In the genomic region with DNA sequence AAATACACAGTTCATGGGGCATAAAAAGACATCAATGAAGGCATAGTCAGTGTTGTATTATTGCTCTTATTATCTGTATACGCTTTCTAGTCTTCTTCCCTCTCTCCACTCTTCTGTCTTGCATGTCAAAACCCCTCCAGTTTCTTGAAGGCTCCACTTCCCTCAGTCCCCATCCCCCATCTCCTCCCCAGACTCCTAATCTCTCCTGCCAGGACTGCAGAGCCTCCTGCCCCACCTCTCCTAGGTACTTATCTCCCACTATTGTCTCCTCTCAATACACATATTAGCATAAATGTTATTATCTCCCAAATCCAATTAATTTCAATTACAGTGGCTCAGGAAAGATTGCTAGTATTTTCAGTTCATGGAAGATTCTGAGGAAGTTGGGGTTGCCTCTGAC, we compare ENCODE assay signal across 18 mouse cellular contexts.
A peak's percentile ranks its signal among the peaks of the same experiment; 100 is the strongest.
DNase-seq lines count a peak whose midpoint lies in the region; ATAC-seq and TF ChIP-seq lines count a peak whose summit lies in the region.
"Had no signal": no experiment of that assay in that cellular context is flagged by ENCODE, and none has a peak within 500 bp of the region (broad histone marks: within the 10 kb centered on the region; RNA-seq: fewer than 3 reads in every experiment).

No protein-coding gene starts in this region.

- H3K4me3 ChIP-seq in forebrain, postnatal 0 days (ENCODE audit: low read depth, low read length) = no peak overlapping the region
- no peak overlapping the region for H3K4me3 ChIP-seq in forebrain, embryonic 12.5 days (replicated peaks)
- H3K4me3 ChIP-seq in liver, embryonic 11.5 days (ENCODE audit: low read depth, low read length) = no peak overlapping the region
- H3K4me3 ChIP-seq: hindbrain, embryonic 12.5 days; hindbrain, embryonic 15.5 days had no signal

- peak; percentile 24 to 35 for DNase-seq in cerebellum, postnatal 10 days
- no peak for DNase-seq in forebrain, postnatal 0 days
- DNase-seq in liver, embryonic 11.5 days (ENCODE audit: low spot score) = no peak
- DNase-seq in liver = no peak
- DNase-seq in brain, embryonic 14.5 days (ENCODE audit: low read depth) = peak; percentile 22
- no peak for DNase-seq in c-Kit-positive CD71-positive TER-119-positive erythroid progenitor cells, embryonic 14.5 days (ENCODE audit: low spot score)
- DNase-seq: adrenal gland, adult 8-10 months; adrenal gland, postnatal 25 days; cerebellum, adult 11-12 months; cerebellum, adult 8-10 months; gastrocnemius, postnatal 10 days; gastrocnemius, postnatal 36 days had no signal

- H3K9me3 ChIP-seq in forebrain, postnatal 0 days (ENCODE audit: low read length) = no peaks in the 10 kb centered on the region
- no peaks in the 10 kb centered on the region for H3K9me3 ChIP-seq in forebrain, embryonic 12.5 days
- no peaks in the 10 kb centered on the region for H3K9me3 ChIP-seq in liver, embryonic 11.5 days (ENCODE audit: control insufficient read depth, low read length)
- H3K9me3 ChIP-seq: hindbrain, embryonic 12.5 days; hindbrain, embryonic 15.5 days had no signal

- no peak overlapping the region for H3K27ac ChIP-seq in forebrain, postnatal 0 days (ENCODE audit: low read depth, low read length)
- no peak overlapping the region for H3K27ac ChIP-seq in forebrain, embryonic 12.5 days
- no peak overlapping the region for H3K27ac ChIP-seq in liver, embryonic 11.5 days (ENCODE audit: low read depth, low read length)
- H3K27ac ChIP-seq: hindbrain, embryonic 12.5 days; hindbrain, embryonic 15.5 days had no signal

- no peak for ATAC-seq in cerebellum, adult (ENCODE audit: insufficient number of reproducible peaks, low FRiP score, low TSS enrichment)
- peak; percentile 36; the same call in 1 of the 2 replicates for ATAC-seq in forebrain, postnatal 0 days
- no peak for ATAC-seq in forebrain, embryonic 12.5 days (ENCODE audit: low FRiP score)
- ATAC-seq in liver, embryonic 11.5 days (replicated peaks; ENCODE audit: low FRiP score) = peak; percentile 68
- ATAC-seq: activated CD4-positive, CD25-positive, alpha-beta regulatory T cell, adult 4 months; intestine, postnatal 0 days had no signal

- no peaks in the 10 kb centered on the region for H3K27me3 ChIP-seq in forebrain, postnatal 0 days (ENCODE audit: insufficient read depth, low read length)
- no peaks in the 10 kb centered on the region for H3K27me3 ChIP-seq in forebrain, embryonic 12.5 days
- no peaks in the 10 kb centered on the region for H3K27me3 ChIP-seq in liver, embryonic 11.5 days (replicated peaks; ENCODE audit: control insufficient read depth, insufficient read depth, low read length)
- H3K27me3 ChIP-seq: hindbrain, embryonic 12.5 days; hindbrain, embryonic 15.5 days had no signal

- H3K36me3 ChIP-seq in forebrain, postnatal 0 days (ENCODE audit: insufficient read depth) = no peaks in the 10 kb centered on the region
- no peaks in the 10 kb centered on the region for H3K36me3 ChIP-seq in forebrain, embryonic 12.5 days (replicated peaks)
- no peaks in the 10 kb centered on the region for H3K36me3 ChIP-seq in liver, embryonic 11.5 days (ENCODE audit: control insufficient read depth, insufficient read depth, low read length)
- H3K36me3 ChIP-seq: hindbrain, embryonic 12.5 days; hindbrain, embryonic 15.5 days had no signal

- H3K4me1 ChIP-seq in forebrain, postnatal 0 days (ENCODE audit: insufficient read depth) = no peaks in the 10 kb centered on the region
- 0 out of 2 replicates have a peak, but pooled peaks cover 3% of the 10 kb centered on the region for H3K4me1 ChIP-seq in forebrain, embryonic 12.5 days
- H3K4me1 ChIP-seq in liver, embryonic 11.5 days (replicated peaks; ENCODE audit: control insufficient read depth, insufficient read depth, low read length) = no peaks in the 10 kb centered on the region; the same call in 1 of the 2 replicates
- H3K4me1 ChIP-seq: hindbrain, embryonic 12.5 days had no signal

- 55% methylated on average over 1 of the region's 1 CpGs for WGBS in forebrain, postnatal 0 days
- WGBS in forebrain, embryonic 12.5 days = 44% methylated on average over 1 of the region's 1 CpGs
- WGBS in liver, embryonic 11.5 days = 69% methylated on average over 1 of the region's 1 CpGs

- TF ChIP-seq POLR2A in brain, embryonic 14.5 days (IDR thresholded peaks at IDR 0.05; ENCODE audit: borderline replicate concordance, extremely low read depth, insufficient read depth, insufficient read length, poor library complexity, severe bottlenecking) = no peak

- no peak overlapping the region for H3K9ac ChIP-seq in forebrain, postnatal 0 days
- H3K9ac ChIP-seq in forebrain, embryonic 12.5 days = no peak overlapping the region
- H3K9ac ChIP-seq in liver, embryonic 11.5 days (ENCODE audit: low read depth, low read length) = no peak overlapping the region
- H3K9ac ChIP-seq: hindbrain, embryonic 12.5 days; hindbrain, embryonic 15.5 days had no signal

- no peak for TF ChIP-seq CTCF in forebrain, postnatal 0 days (IDR thresholded peaks at IDR 0.05; ENCODE audit: low read depth)
- no peak for TF ChIP-seq CTCF in brain, embryonic 14.5 days (IDR thresholded peaks at IDR 0.05; ENCODE audit: borderline replicate concordance, extremely low read depth, insufficient read depth, insufficient read length)

- no peak overlapping the region for H3K4me2 ChIP-seq in forebrain, postnatal 0 days (ENCODE audit: low read depth)
- no peak overlapping the region for H3K4me2 ChIP-seq in forebrain, embryonic 12.5 days
- H3K4me2 ChIP-seq in liver, embryonic 11.5 days = no peak overlapping the region
- H3K4me2 ChIP-seq: hindbrain, embryonic 12.5 days; hindbrain, embryonic 15.5 days had no signal

Comparison
In these comparisons a context has a peak if more than half of its experiments do, and no peak if none do; other contexts are left out.
1. ATAC-seq: peak in forebrain, postnatal 0 days (single experiment) and liver, embryonic 11.5 days (single experiment); none in cerebellum, adult (single experiment) and forebrain, embryonic 12.5 days (single experiment).
2. DNase-seq: peak in cerebellum, postnatal 10 days (2 of 2) and brain, embryonic 14.5 days (single experiment); none in forebrain, postnatal 0 days (single experiment), liver, embryonic 11.5 days (single experiment), liver (single experiment) and c-Kit-positive CD71-positive TER-119-positive erythroid progenitor cells, embryonic 14.5 days (single experiment).